Mouse (Mus musculus) neural tube, embryonic 13.5 days (tissue): ENCODE measurements around the gene P3h1. TPM values are rescaled to one million over a fixed set of nuclear protein-coding genes. Genes with fewer than 3 reads are reported as not detected.

Experiments used
- ATAC-seq: fragments of 200-750 bp; cut with Nextera tagmentation; 2 replicates; pipeline ENCODE4 v1.8.0; 2017; ENCODE audit warnings: low read depth, mild to moderate bottlenecking, moderate TSS enrichment, moderate library complexity
- H3K27ac ChIP-seq: fragments of 300-500 bp; sonication (generic); replicated peaks from 2 replicates; pipeline ENCODE4 v1.5.1; 2015; ENCODE audit warnings: moderate library complexity, mild to moderate bottlenecking, inconsistent platforms
- H3K27me3 ChIP-seq: fragments of 300-500 bp; sonication (generic); 2 replicates; pipeline ENCODE4 v1.6.1; 2015; ENCODE audit warnings: mild to moderate bottlenecking, inconsistent platforms
- H3K36me3 ChIP-seq: fragments of 300-500 bp; sonication (generic); 2 replicates; pipeline ENCODE4 v1.6.1; 2015; ENCODE audit warnings: mild to moderate bottlenecking, inconsistent platforms
- H3K4me1 ChIP-seq: fragments of 300-500 bp; sonication (generic); replicated peaks from 2 replicates; pipeline ENCODE4 v1.6.1; 2015; ENCODE audit warnings: inconsistent platforms
- H3K4me2 ChIP-seq: fragments of 300-500 bp; sonication (generic); 2 replicates; pipeline ENCODE4 v1.6.1; 2015; ENCODE audit warnings: inconsistent platforms, mild to moderate bottlenecking, moderate library complexity
- H3K4me3 ChIP-seq: fragments of 300-500 bp; sonication (generic); 2 replicates; pipeline ENCODE4 v1.5.1; 2015; ENCODE audit warnings: mild to moderate bottlenecking, inconsistent platforms
- H3K9ac ChIP-seq: fragments of 300-500 bp; sonication (generic); 2 replicates; pipeline ENCODE4 v1.6.1; 2015; ENCODE audit warnings: moderate library complexity, mild to moderate bottlenecking, inconsistent platforms
- H3K9me3 ChIP-seq: fragments of 300-500 bp; sonication (generic); 2 replicates; pipeline ENCODE4 v1.6.1; 2016; ENCODE audit warnings: inconsistent platforms
- WGBS: fragments of 180-500 bp; shearing (Covaris S2); methylation state at CpG from one replicate; pipeline ENCODE4 v1.1.7; 2015; 5-methylcytosine and 5-hydroxymethylcytosine counted together
- polyA plus RNA-seq: library from polyadenylated mRNA; unstranded; fragments of >200 nt; fragmentation: Nextera tagmentation; extraction: Ambion mirVana; gene quantifications from 2 replicates; pipeline ENCODE4 v1.2.1, GENCODE M21; 2015

The P3h1 gene
- polyA plus RNA-seq, 1 experiment from 2014 or later: 14.8 TPM

DNA sequence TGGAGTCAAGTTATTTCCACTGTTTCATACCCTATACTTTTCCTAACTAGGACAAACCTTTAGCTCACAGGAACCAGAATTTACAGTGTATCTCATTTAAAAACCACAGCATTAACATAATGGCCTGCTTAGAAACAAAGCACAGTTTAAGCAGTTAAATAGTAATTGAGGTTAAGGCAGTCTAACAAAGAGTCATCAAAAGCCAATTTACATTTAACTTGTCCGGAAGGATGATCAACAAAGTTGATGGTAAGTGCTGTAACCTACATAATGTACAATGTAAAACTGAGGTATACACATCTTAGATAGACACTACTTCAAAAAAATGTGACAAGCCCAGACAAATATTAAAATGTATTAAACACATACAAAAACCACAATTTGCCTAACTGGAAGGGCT, 59.2 kb downstream of the P3h1 start:
- Histone ChIP-seq H3K4me3 (peak overlapping the region; percentile 97), H3K27me3 (no peaks in the 10 kb centered on the region), H3K36me3 (peaks cover 10% of the 10 kb centered on the region; the same call in 1 of the 2 replicates), H3K27ac (no peak overlapping the region; the same call in 1 of the 2 replicates), H3K4me1 (peaks cover 52% of the 10 kb centered on the region), H3K9ac (peak overlapping the region; percentile 95), H3K9me3 (no peaks in the 10 kb centered on the region), H3K4me2 (peak overlapping the region; percentile 76)
- 61% methylated on average over 1 of the region's 1 CpGs for WGBS
- no peak for ATAC-seq

DNA sequence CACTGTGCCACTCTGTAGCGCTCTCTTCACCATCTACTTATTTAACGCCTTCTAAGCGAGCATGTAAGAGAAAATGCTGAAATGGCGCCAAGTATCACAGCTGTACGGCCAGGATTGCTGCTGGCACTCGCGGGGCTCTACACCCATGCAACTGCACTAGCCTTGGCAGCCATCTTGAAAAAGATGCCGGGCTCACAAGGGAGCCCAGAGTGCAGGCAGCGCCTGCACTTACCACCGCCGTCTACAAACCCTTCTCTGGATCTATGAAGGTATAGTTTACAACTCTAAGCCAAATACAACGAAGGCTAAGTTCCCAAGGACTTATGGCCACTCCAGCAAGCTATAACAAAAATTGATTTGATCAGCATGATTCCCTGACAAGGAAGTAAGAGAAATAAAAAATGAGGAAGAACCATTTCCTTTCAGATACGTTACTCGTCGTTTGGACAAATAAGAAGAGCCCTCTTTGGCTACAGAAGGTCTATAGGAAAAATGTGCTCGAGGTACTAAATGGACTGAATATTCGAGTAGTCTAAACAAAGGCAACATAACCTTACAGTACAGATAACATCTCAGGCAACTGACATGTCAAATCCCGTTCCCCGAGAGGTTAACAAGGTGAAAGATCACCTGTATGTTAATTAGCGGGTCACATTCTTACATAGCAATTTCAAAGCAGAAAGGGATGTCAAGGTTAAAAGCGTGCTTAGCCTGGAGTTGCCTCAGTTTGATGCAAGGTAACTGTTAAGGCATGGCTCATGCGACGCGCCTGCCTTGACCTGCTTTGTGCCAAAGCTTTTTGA, 60.3 kb downstream of the P3h1 start:
- no peaks in the 10 kb centered on the region for H3K9me3 ChIP-seq
- peak overlapping the region; percentile 94 for H3K27ac ChIP-seq
- peak; percentile 23; the same call in 1 of the 2 replicates for ATAC-seq
- H3K27me3 ChIP-seq: no peaks in the 10 kb centered on the region
- H3K4me1 ChIP-seq: peaks cover 45% of the 10 kb centered on the region
- peaks cover 10% of the 10 kb centered on the region; the same call in 1 of the 2 replicates for H3K36me3 ChIP-seq
- peak overlapping the region; percentile 95 for H3K9ac ChIP-seq
- peak overlapping the region; percentile 97 for H3K4me3 ChIP-seq
- H3K4me2 ChIP-seq: peak overlapping the region; percentile 76
- 1% methylated on average over 24 of the region's 24 CpGs for WGBS

DNA sequence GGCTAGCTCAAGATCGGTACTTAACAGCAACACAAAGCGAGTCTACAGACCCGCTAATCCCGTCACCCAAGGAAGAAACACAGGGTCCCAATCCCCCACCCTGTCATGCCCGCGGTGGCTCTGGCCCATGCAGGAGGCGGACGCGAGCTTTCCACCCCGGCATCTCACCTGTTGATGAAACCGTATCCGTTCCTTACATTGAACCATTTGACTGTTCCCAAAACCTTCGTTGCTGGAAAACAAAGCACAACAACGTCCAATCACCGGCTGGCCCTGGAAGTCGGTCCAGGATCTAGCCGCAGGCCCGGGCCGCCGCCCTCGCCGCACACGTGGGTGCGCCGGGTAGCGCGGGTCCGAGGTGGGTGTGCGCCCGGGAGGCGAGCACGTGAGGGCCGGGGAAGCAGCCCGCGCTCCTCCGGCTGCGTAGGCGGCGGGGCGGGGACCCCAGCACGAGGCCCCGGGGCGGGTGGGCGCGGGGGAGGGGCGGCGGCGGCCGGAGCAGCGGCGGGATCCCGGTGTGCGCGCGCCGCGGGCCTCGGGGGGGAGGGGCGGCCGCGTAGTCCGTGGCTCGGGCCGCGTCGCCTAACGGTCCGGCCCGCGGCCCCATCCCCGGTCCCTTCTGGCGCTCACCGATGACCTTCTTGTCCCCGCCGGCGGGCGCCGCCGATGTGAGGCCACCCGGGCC, 61.0 kb downstream of the P3h1 start:
- peak; percentile 29 for ATAC-seq

DNA sequence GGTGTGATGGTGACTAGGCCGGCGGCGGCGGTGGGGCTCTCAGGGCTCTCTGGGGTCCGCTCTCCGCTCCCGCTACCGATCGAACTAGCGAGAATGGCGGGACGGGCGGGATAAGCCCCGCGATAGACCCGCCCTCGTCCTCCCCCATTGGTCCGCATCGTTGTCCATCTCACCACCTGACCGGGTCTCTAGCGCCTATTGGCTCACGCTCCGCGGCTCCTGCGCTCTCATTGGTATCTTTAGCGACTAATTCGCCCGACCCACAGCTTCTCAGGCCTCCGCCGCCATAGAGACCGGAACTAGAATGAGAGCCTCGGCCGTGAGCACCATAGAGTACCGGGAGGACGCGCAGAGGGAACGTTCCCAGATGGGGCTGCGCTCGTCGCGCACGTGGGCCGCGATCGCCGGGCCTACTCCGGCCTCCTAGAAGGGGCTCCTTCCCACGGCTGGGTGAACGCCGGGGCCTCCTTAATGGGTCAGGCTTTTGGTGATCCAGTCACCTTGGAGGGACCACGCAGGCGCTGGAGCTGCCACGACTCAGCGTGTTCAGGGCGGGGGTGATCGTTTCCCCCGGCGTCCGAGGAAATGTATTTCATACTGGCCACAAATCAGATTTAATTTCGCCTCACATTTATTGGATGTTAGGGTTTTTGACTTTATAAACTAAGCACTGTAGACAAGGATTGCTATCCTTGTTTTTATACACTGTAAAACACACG, 61.9 kb downstream of the P3h1 start, which contains the start of gene Ybx1:
Gene Ybx1 (minus strand): TSS at position 190 of the 719 bp plus-strand sequence.
- peaks cover 39% of the 10 kb centered on the region for H3K4me1 ChIP-seq
- H3K9me3 ChIP-seq: no peaks in the 10 kb centered on the region
- no peaks in the 10 kb centered on the region for H3K27me3 ChIP-seq
- peak within 1 kb of the TSS; percentile 76 for H3K4me2 ChIP-seq
- peak within 1 kb of the TSS; percentile 95 for H3K9ac ChIP-seq
- WGBS: under 1% methylated on average over 61 of the region's 61 CpGs
- peak; percentile 99 for ATAC-seq
- H3K27ac ChIP-seq: peak within 1 kb of the TSS; percentile 94
- H3K4me3 ChIP-seq: peak within 1 kb of the TSS; percentile 97
- H3K36me3 ChIP-seq: peaks cover 6% of the 10 kb centered on the region; the same call in 1 of the 2 replicates

More for the DNA sequence above, 61.0 kb downstream of the P3h1 start:
- Histone ChIP-seq H3K27ac (peak overlapping the region; percentile 94), H3K36me3 (peaks cover 10% of the 10 kb centered on the region; the same call in 1 of the 2 replicates), H3K9me3 (no peaks in the 10 kb centered on the region), H3K27me3 (no peaks in the 10 kb centered on the region), H3K4me2 (peak overlapping the region; percentile 76), H3K4me3 (peak overlapping the region; percentile 97), H3K4me1 (peaks cover 40% of the 10 kb centered on the region), H3K9ac (peak overlapping the region; percentile 95)
- WGBS: under 1% methylated on average over 54 of the region's 80 CpGs

DNA sequence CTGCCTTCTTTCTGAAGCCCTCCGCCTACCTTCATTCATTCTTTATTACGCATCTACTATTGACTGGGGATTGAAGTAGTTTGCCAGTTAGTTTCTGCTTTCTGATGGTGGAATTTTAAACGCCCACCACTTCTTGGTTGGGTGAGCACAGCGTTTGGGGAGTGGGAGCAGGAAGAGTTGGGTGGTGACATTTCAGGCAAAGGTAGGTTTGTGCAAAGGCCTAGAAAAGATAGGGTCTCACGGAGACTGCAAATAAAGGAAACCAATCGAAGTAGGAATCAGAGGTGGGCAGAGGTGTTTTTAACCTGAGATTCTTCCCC, 62.4 kb downstream of the P3h1 start:
- Histone ChIP-seq H3K36me3 (peaks cover 6% of the 10 kb centered on the region; the same call in 1 of the 2 replicates), H3K9me3 (no peaks in the 10 kb centered on the region), H3K4me2 (peak overlapping the region; percentile 68), H3K4me1 (peaks cover 34% of the 10 kb centered on the region), H3K4me3 (peak overlapping the region; percentile 97), H3K9ac (peak overlapping the region; percentile 75), H3K27ac (peak overlapping the region; percentile 94), H3K27me3 (no peaks in the 10 kb centered on the region)
- WGBS: 7% methylated on average over 6 of the region's 6 CpGs
- ATAC-seq: no peak

DNA sequence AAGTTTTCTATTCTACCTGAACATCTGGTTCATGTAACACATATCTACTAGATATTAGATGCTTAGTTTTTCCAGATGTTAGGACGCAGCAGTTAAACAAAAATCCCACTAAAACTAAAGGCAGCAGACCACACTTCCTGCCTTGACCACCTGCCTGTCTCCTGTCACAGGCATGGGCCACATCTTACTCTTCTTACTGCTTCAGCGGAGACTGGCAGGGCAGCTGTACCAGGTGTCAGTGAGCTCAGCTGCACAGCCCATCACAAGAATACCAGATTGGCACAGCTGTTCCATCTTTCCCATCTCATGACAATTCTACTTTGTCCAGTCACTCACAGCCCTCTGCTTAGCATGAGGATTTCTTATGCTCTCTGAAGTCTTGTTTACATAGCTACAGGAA, 64.6 kb downstream of the P3h1 start:
- 88% methylated on average over 2 of the region's 2 CpGs for WGBS
- Histone ChIP-seq H3K4me3 (no peak overlapping the region), H3K4me2 (no peak overlapping the region), H3K4me1 (peaks cover 12% of the 10 kb centered on the region), H3K9ac (no peak overlapping the region), H3K36me3 (no peaks in the 10 kb centered on the region), H3K9me3 (no peaks in the 10 kb centered on the region), H3K27ac (no peak overlapping the region), H3K27me3 (no peaks in the 10 kb centered on the region)
- no peak for ATAC-seq

Other genes starting within 250 kb of the P3h1 start
- 90.4 and 107 TPM in 2 replicates for gene Slc2a1, start 124.2 kb upstream of the P3h1 start, polyA plus RNA-seq
- 7.8 and 10.1 TPM in 2 replicates for gene Zfp691, start 58.7 kb upstream of the P3h1 start, polyA plus RNA-seq
- gene Ermap, start 42.9 kb upstream of the P3h1 start, polyA plus RNA-seq: 1.5 and 2.1 TPM in 2 replicates
- 239 and 246 TPM in 2 replicates for gene Svbp, start 37.6 kb upstream of the P3h1 start, polyA plus RNA-seq
- 0.45 TPM in 1 of 2 replicates, not detected in the other for gene Tmem269, start 14.7 kb upstream of the P3h1 start, polyA plus RNA-seq
- 35.4 and 37.4 TPM in 2 replicates for gene AU022252, start 203 bp upstream of the P3h1 start, polyA plus RNA-seq
- 0.45 and 0.63 TPM in 2 replicates for gene Cldn19, start 22.5 kb downstream of the P3h1 start, polyA plus RNA-seq
- 873 and 888 TPM in 2 replicates for gene Ybx1, start 61.7 kb downstream of the P3h1 start, polyA plus RNA-seq
- gene Ppih, start 87.6 kb downstream of the P3h1 start, polyA plus RNA-seq: 62.0 and 62.5 TPM in 2 replicates
- gene Ccdc30, start 182.6 kb downstream of the P3h1 start, polyA plus RNA-seq: 17.3 and 17.9 TPM in 2 replicates
- 21.9 and 23.3 TPM in 2 replicates for gene Ppcs, start 189.5 kb downstream of the P3h1 start, polyA plus RNA-seq
- 0.50 TPM in 1 of 2 replicates, not detected in the other for gene Zmynd12, start 189.9 kb downstream of the P3h1 start, polyA plus RNA-seq